Mouse (Mus musculus): Measurements from ENCODE around the gene Atxn2. TPM values are rescaled to one million over a fixed set of nuclear protein-coding genes. Genes with fewer than 3 reads are reported as not detected.

Atxn2 gene
- total and polyA plus RNA-seq, 2 experiments from 2014 or later: 80.3 to 92.3 TPM

DNA sequence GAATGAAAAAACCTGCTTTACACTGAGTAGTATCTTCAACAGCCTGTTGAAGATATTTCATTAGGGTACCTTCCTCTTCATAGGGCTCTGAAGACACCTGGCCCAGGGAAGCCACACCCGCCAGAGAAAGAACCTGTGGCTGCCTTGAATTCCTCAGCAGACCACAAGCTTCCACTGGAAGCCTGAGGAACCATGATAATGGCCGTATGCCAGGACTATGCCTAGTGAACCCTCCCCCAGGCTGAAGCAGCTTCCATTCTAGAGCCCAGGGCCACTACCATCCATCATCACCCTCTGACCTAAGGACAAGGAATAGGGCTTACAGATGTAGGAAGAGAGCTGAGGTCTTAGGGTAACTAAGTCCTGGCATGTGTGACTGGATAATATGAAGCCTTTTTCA is 109.0 kb downstream of the Atxn2 start:
- Histone ChIP-seq H3K9ac (no peak overlapping the region), H3K4me3 (ENCODE audit: low read depth, low read length) (no peak overlapping the region), H3K4me1 (ENCODE audit: insufficient read depth) (no peaks in the 10 kb centered on the region), H3K27ac (ENCODE audit: low read depth, low read length) (no peak overlapping the region), H3K36me3 (ENCODE audit: insufficient read depth) (peaks cover 56% of the 10 kb centered on the region), H3K4me2 (ENCODE audit: low read depth) (no peak overlapping the region), H3K27me3 (ENCODE audit: insufficient read depth, low read length) (no peaks in the 10 kb centered on the region), H3K9me3 (ENCODE audit: low read length) (no peaks in the 10 kb centered on the region)
- ATAC-seq (no peak), DNase-seq (no peak)
- no peak for TF ChIP-seq CTCF (IDR thresholded peaks at IDR 0.05; ENCODE audit: low read depth)
- WGBS: 87% methylated on average over 2 of the region's 2 CpGs

- Histone ChIP-seq H3K4me1 (ENCODE audit: insufficient read depth) (no peaks in the 10 kb centered on the region), H3K4me2 (ENCODE audit: low read depth) (no peak overlapping the region), H3K36me3 (ENCODE audit: insufficient read depth) (peaks cover 51% of the 10 kb centered on the region), H3K27ac (ENCODE audit: low read depth, low read length) (no peak overlapping the region), H3K27me3 (ENCODE audit: insufficient read depth, low read length) (no peaks in the 10 kb centered on the region), H3K9ac (no peak overlapping the region), H3K4me3 (ENCODE audit: low read depth, low read length) (no peak overlapping the region), H3K9me3 (ENCODE audit: low read length) (no peaks in the 10 kb centered on the region)
- no peak for ATAC-seq
- TF ChIP-seq CTCF (IDR thresholded peaks at IDR 0.05; ENCODE audit: low read depth): no peak
- DNase-seq: no peak
- 91% methylated on average over 3 of the region's 3 CpGs for WGBS
These were observed 109.5 kb downstream of the Atxn2 start for GRCm38 (mm10) chr5:121820657-121821056.

DNA sequence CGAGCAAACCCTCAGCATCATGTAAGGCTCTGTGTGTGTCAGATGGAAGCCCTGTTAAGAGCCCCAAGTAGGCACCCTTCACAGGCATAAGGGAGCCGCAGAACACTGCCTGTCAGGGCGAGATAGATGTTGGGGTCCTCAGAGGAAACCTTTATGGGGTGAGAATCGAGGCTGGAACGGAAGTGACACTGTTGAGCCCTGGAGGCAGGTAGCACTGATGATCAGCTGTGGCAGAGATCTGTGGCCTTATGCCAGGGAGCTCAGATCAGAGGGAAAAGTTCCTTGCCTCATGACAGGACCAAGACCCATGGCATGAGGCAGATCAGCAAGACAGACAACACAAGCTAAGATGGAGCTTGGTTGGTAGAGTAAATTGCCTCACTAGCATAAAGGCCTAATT is 110.0 kb downstream of the Atxn2 start:
- WGBS: 92% methylated on average over 5 of the region's 5 CpGs
- DNase-seq: no peak
- no peak overlapping the region for H3K27ac ChIP-seq (ENCODE audit: low read depth, low read length)
- no peak overlapping the region for H3K4me3 ChIP-seq (ENCODE audit: low read depth, low read length)
- no peak overlapping the region for H3K9ac ChIP-seq
- H3K4me1 ChIP-seq (ENCODE audit: insufficient read depth): no peaks in the 10 kb centered on the region
- TF ChIP-seq CTCF (IDR thresholded peaks at IDR 0.05; ENCODE audit: low read depth): no peak
- no peaks in the 10 kb centered on the region for H3K9me3 ChIP-seq (ENCODE audit: low read length)
- no peak overlapping the region for H3K4me2 ChIP-seq (ENCODE audit: low read depth)
- peaks cover 47% of the 10 kb centered on the region for H3K36me3 ChIP-seq (ENCODE audit: insufficient read depth)
- no peak for ATAC-seq
- no peaks in the 10 kb centered on the region for H3K27me3 ChIP-seq (ENCODE audit: insufficient read depth, low read length)

DNA sequence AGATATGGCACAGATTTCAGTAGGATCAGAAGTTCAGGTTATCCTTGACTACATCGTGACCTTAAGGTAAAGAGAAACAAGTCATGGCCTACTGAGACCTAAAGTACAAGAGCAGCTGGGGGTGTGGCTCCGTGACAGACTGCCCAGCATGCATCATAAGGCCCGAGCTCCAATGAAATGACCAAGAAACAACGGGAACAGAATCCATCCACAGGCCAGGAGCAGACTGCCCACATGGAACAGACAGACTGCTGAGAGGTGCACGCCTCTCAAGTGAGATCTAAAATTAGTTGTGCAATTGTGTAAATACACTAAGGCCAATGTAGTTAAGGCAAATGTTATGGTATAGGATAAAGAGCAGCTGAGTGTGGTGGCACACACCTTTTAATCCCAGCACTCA is 110.4 kb downstream of the Atxn2 start:
- peaks cover 43% of the 10 kb centered on the region for H3K36me3 ChIP-seq (ENCODE audit: insufficient read depth)
- H3K27ac ChIP-seq (ENCODE audit: low read depth, low read length): no peak overlapping the region
- no peak overlapping the region for H3K4me2 ChIP-seq (ENCODE audit: low read depth)
- H3K9me3 ChIP-seq (ENCODE audit: low read length): no peaks in the 10 kb centered on the region
- no peak overlapping the region for H3K4me3 ChIP-seq (ENCODE audit: low read depth, low read length)
- H3K27me3 ChIP-seq (ENCODE audit: insufficient read depth, low read length): no peaks in the 10 kb centered on the region
- no peaks in the 10 kb centered on the region for H3K4me1 ChIP-seq (ENCODE audit: insufficient read depth)
- WGBS: 74% methylated on average over 5 of the region's 5 CpGs
- ATAC-seq (no peak), DNase-seq (no peak)
- no peak overlapping the region for H3K9ac ChIP-seq
- no peak for TF ChIP-seq CTCF (IDR thresholded peaks at IDR 0.05; ENCODE audit: low read depth)

DNA sequence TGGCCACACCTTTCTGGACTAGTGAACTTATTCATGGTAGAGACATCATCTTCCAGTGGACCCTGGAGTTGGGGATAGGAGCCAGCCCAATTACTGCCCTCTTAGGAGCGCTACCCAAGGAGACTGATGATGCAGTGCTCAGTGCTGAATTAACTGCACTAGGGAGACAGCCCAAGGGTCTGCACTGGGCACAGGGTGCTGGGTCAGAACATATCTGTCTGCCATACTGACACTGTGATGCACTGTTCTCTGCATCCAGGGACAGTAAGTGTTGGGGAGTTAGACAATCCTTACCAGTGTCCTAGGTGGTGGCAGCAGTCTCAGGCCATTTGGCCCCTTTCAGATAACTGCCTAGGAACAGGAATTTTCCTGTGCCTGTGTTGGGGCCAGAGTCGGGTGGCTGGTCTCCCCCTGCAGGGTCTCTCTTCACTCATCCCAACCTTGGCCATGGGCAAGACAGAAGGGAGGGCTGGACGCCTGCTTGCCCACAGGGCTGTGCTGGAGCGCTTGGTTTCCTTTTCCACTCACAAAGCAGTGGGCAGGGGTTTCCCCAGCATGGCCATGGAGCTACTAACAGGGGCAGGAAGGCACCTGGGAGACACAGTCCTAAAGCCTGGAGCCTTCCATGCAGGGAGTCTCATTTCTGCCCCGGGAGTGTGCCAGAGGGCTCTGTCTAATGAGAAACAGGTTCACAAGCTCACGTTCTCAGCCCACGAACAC is 111.8 kb downstream of the Atxn2 start:
- H3K4me3 ChIP-seq (ENCODE audit: low read depth, low read length): no peak overlapping the region
- H3K9me3 ChIP-seq (ENCODE audit: low read length): no peaks in the 10 kb centered on the region
- no peak overlapping the region for H3K27ac ChIP-seq (ENCODE audit: low read depth, low read length)
- no peak for ATAC-seq
- H3K9ac ChIP-seq: no peak overlapping the region
- TF ChIP-seq CTCF (IDR thresholded peaks at IDR 0.05; ENCODE audit: low read depth): no peak
- H3K27me3 ChIP-seq (ENCODE audit: insufficient read depth, low read length): no peaks in the 10 kb centered on the region
- no peak overlapping the region for H3K4me2 ChIP-seq (ENCODE audit: low read depth)
- 73% methylated on average over 7 of the region's 7 CpGs for WGBS
- no peaks in the 10 kb centered on the region for H3K4me1 ChIP-seq (ENCODE audit: insufficient read depth)
- peaks cover 29% of the 10 kb centered on the region for H3K36me3 ChIP-seq (ENCODE audit: insufficient read depth)
- no peak for DNase-seq

DNA sequence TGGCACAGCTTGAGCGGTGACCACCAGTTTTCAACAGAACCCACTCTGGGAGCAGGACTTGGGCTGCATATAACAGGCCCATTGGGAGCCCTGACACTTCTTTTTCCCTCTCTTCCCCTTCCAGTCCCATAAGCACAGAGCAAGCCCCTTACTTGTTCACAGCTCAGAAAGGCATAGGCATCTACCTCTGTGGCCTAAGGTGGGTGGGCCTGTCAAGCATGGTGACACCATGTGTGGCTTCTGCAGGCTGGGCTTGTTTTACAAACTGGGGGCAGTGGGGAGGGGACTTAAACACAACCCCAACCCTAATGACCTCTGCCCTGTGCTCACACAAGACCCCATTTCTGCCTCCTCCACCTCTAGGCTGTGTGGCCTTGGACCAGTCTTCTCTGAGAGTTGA is 112.5 kb downstream of the Atxn2 start:
- Histone ChIP-seq H3K4me1 (ENCODE audit: insufficient read depth) (no peaks in the 10 kb centered on the region), H3K27me3 (ENCODE audit: insufficient read depth, low read length) (no peaks in the 10 kb centered on the region), H3K9ac (no peak overlapping the region), H3K4me3 (ENCODE audit: low read depth, low read length) (no peak overlapping the region), H3K27ac (ENCODE audit: low read depth, low read length) (no peak overlapping the region), H3K9me3 (ENCODE audit: low read length) (no peaks in the 10 kb centered on the region), H3K4me2 (ENCODE audit: low read depth) (no peak overlapping the region), H3K36me3 (ENCODE audit: insufficient read depth) (peaks cover 21% of the 10 kb centered on the region)
- DNase-seq (no peak), ATAC-seq (no peak)
- TF ChIP-seq CTCF (IDR thresholded peaks at IDR 0.05; ENCODE audit: low read depth): no peak
- WGBS: 95% methylated on average over 1 of the region's 1 CpGs

DNA sequence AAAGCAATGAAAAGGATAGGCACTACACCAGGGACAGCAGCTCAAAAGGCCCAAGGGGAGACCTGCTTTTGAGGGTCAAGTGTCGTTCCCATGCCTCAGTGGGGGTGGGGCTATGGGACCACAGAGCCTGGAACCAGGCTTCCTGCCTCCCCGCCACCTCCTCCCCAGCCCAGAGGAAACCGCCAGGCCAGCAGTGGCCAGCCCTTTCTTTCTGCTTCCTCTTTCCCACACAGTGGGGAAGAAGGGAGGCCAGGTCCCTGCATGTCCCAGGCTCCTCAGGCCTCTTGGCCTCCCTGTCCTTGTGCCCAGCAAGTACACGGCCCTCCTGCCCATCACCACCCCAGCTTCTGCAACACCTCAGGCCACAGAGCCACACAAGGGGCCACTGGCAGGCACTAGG is 113.0 kb downstream of the Atxn2 start:
- no peak for TF ChIP-seq CTCF (IDR thresholded peaks at IDR 0.05; ENCODE audit: low read depth)
- Histone ChIP-seq H3K9ac (no peak overlapping the region), H3K27ac (ENCODE audit: low read depth, low read length) (no peak overlapping the region), H3K9me3 (ENCODE audit: low read length) (no peaks in the 10 kb centered on the region), H3K27me3 (ENCODE audit: insufficient read depth, low read length) (no peaks in the 10 kb centered on the region), H3K4me3 (ENCODE audit: low read depth, low read length) (no peak overlapping the region), H3K4me2 (ENCODE audit: low read depth) (no peak overlapping the region), H3K4me1 (ENCODE audit: insufficient read depth) (0 out of 2 replicates have a peak, but pooled peaks cover under 1% of the 10 kb centered on the region), H3K36me3 (ENCODE audit: insufficient read depth) (peaks cover 17% of the 10 kb centered on the region)
- DNase-seq (no peak), ATAC-seq (no peak)
- 70% methylated on average over 3 of the region's 4 CpGs for WGBS

All from forebrain, postnatal 0 days (tissue).